Mouse (Mus musculus) forebrain, postnatal 0 days (tissue): Measurements from ENCODE around the gene Ski. TPM values are rescaled to one million over a fixed set of nuclear protein-coding genes. Genes with fewer than 3 reads are reported as not detected.
A peak's percentile ranks its signal among the peaks of the same experiment; 100 is the strongest.

Experiments
- ATAC-seq: fragments of 200-750 bp; cut with Nextera tagmentation; 2 replicates; pipeline ENCODE4 v1.8.0; 2017; ENCODE audit warnings: mild to moderate bottlenecking, moderate library complexity
- DNase-seq: peaks from one replicate; pipeline ENCODE4 v3.0.0-alpha.2; 2015
- H3K27ac ChIP-seq: fragments of 300-500 bp; sonication (generic); 2 replicates; pipeline ENCODE4 v1.5.1; 2014; ENCODE audit warnings: low read depth, mild to moderate bottlenecking, antibody characterized with exemption, low read length, moderate library complexity, mixed read lengths
- H3K27me3 ChIP-seq: fragments of 300-500 bp; sonication (generic); 2 replicates; pipeline ENCODE4 v1.6.1; 2014; ENCODE audit warnings: mild to moderate bottlenecking, low read length, mixed read lengths; ENCODE audit not compliant: insufficient read depth
- H3K36me3 ChIP-seq: fragments of 300-500 bp; sonication (generic); 2 replicates; pipeline ENCODE4 v1.6.1; 2014; ENCODE audit warnings: mild to moderate bottlenecking, moderate library complexity; ENCODE audit not compliant: insufficient read depth
- H3K4me1 ChIP-seq: fragments of 300-500 bp; sonication (generic); 2 replicates; pipeline ENCODE4 v1.6.1; 2014; ENCODE audit warnings: antibody characterized with exemption; ENCODE audit not compliant: insufficient read depth
- H3K4me2 ChIP-seq: fragments of 300-500 bp; sonication (generic); 2 replicates; pipeline ENCODE4 v1.6.1; 2014; ENCODE audit warnings: low read depth, mild to moderate bottlenecking, moderate library complexity
- H3K4me3 ChIP-seq: fragments of 300-500 bp; sonication (generic); 2 replicates; pipeline ENCODE4 v1.5.1; 2014; ENCODE audit warnings: low read depth, low read length, mixed read lengths
- H3K9ac ChIP-seq: fragments of 300-500 bp; sonication (generic); 2 replicates; pipeline ENCODE4 v1.6.1; 2014; ENCODE audit warnings: mild to moderate bottlenecking
- H3K9me3 ChIP-seq: fragments of 300-500 bp; sonication (generic); 2 replicates; pipeline ENCODE4 v1.6.1; 2016; ENCODE audit warnings: low read length
- CTCF ChIP-seq: sonication (generic); IDR thresholded peaks from 2 replicates; pipeline ENCODE4 v1.5.1; 2016; ENCODE audit warnings: antibody characterized with exemption, control low read depth, low read depth
- WGBS: fragments of 180-500 bp; shearing (Covaris S2); extraction: QIAGEN DNeasy Blood & Tissue Kit; methylation state at CpG from one replicate; pipeline ENCODE4 v1.1.7; 2014; 5-methylcytosine and 5-hydroxymethylcytosine counted together
- polyA plus RNA-seq: library from polyadenylated mRNA; unstranded; fragments of >200 nt; fragmentation: Nextera tagmentation; extraction: Ambion mirVana; gene quantifications from 2 replicates; pipeline ENCODE4 v1.2.1, GENCODE M21; 2015
- total RNA-seq: library from RNA; depleted of rRNA; stranded (reverse); fragments of >200 nt; gene quantifications from 2 replicates; pipeline ENCODE4 v1.2.3, GENCODE M21; 2014

Ski gene
- total and polyA plus RNA-seq, 2 experiments from 2014 or later = 12.2 to 68.7 TPM

DNA sequence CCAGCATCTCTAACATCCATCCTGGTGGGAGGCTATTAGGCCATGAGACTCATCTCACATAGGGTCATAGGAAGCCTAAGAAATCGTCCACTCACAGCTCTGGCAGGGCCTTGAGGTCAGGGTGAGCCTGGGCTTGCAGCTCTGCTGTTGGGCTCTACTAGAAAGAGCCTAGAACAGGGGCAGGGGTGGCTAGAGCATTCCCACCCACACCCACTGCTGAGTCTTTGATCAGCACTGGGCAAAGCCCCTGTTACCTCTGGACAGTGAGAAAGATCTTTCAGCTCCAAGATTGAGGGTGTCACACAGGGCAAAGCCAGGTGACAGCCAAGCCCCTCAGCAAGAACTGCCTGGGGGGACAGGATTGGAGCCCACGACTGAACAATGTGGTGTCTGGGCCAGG is 79.0 kb downstream of the Ski start:
- no peaks in the 10 kb centered on the region for H3K9me3 ChIP-seq
- DNase-seq (no peak), ATAC-seq (no peak)
- H3K4me1 ChIP-seq = peaks cover 18% of the 10 kb centered on the region
- no peak overlapping the region for H3K4me3 ChIP-seq
- H3K4me2 ChIP-seq = no peak overlapping the region
- 34% methylated on average over 2 of the region's 2 CpGs for WGBS
- TF ChIP-seq CTCF = no peak
- no peaks in the 10 kb centered on the region for H3K36me3 ChIP-seq
- H3K9ac ChIP-seq = 0 out of 2 replicates have a peak overlapping the region, but pooled peaks have one; percentile 15
- H3K27me3 ChIP-seq = no peaks in the 10 kb centered on the region
- peak overlapping the region; percentile 70 for H3K27ac ChIP-seq

DNA sequence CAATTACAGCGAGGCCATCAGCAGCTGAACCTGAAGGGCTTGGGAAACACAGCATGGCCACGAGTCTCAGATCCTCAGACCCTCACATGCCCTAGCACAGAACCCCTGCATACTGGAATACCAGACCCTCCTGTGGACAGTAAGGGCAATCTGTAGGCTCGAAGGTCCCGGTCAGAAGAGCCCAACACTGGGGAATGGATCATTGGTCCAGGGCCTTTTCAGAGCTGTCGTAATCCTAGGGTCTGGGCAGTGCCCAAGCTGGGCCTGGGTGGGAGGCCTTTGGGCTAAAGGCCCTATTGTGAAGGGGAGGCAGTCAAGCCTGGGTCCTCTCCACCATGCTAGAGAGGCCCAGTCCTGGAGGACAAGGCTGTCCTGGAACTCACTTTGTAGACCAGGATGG is 79.6 kb downstream of the Ski start:
- no peak for TF ChIP-seq CTCF
- no peak for ATAC-seq
- Histone ChIP-seq H3K27me3 (no peaks in the 10 kb centered on the region), H3K4me1 (peaks cover 18% of the 10 kb centered on the region), H3K36me3 (no peaks in the 10 kb centered on the region), H3K27ac (no peak overlapping the region), H3K9me3 (no peaks in the 10 kb centered on the region), H3K4me3 (no peak overlapping the region), H3K4me2 (no peak overlapping the region), H3K9ac (no peak overlapping the region)
- DNase-seq = no peak
- WGBS = 93% methylated on average over 5 of the region's 5 CpGs

- H3K27me3 ChIP-seq = no peaks in the 10 kb centered on the region
- no peak for TF ChIP-seq CTCF
- H3K36me3 ChIP-seq = no peaks in the 10 kb centered on the region
- DNase-seq (no peak), ATAC-seq (no peak)
- H3K9me3 ChIP-seq = no peaks in the 10 kb centered on the region
- no peak overlapping the region for H3K4me2 ChIP-seq
- no peak overlapping the region for H3K9ac ChIP-seq
- peaks cover 18% of the 10 kb centered on the region for H3K4me1 ChIP-seq
- no peak overlapping the region for H3K27ac ChIP-seq
- no peak overlapping the region for H3K4me3 ChIP-seq
- WGBS = 65% methylated on average over 12 of the region's 12 CpGs
Measured at GRCm38 (mm10) chr4:155140795-155141265, 81.6 kb downstream of the Ski start.

DNA sequence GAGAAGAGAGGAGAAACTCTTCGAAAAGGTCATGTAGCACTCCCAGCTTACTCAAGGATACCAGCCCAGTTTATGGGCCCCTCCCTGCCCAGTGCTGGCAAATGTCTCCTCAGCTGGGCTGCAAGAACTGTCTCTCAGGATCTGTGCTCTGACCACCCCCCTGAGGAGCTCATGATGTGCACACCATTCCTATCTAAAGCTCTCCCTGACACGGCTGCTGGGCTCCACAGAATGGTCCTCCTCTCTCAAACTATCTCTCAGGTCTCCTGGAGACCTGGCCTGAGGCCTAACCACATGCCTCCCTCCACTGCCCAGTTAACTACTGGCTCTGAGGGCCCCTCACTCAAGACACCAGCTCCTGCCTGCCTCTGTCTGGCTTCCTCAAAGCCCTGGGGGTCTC is 82.2 kb downstream of the Ski start:
- no peak overlapping the region for H3K4me3 ChIP-seq
- H3K4me1 ChIP-seq = peaks cover 18% of the 10 kb centered on the region; the same call in 1 of the 2 replicates
- no peak overlapping the region for H3K27ac ChIP-seq
- H3K4me2 ChIP-seq = no peak overlapping the region
- TF ChIP-seq CTCF = no peak
- ATAC-seq (no peak), DNase-seq (no peak)
- no peak overlapping the region for H3K9ac ChIP-seq
- WGBS = 81% methylated on average over 2 of the region's 2 CpGs
- H3K9me3 ChIP-seq = no peaks in the 10 kb centered on the region
- no peaks in the 10 kb centered on the region for H3K36me3 ChIP-seq
- no peaks in the 10 kb centered on the region for H3K27me3 ChIP-seq

GRCm38 (mm10) chr4:155139281-155140045 is 82.9 kb downstream of the Ski start:
- ATAC-seq (no peak), DNase-seq (no peak)
- Histone ChIP-seq H3K27me3 (no peaks in the 10 kb centered on the region), H3K4me3 (no peak overlapping the region), H3K9me3 (no peaks in the 10 kb centered on the region), H3K36me3 (no peaks in the 10 kb centered on the region), H3K4me2 (no peak overlapping the region), H3K9ac (no peak overlapping the region), H3K27ac (no peak overlapping the region), H3K4me1 (peaks cover 11% of the 10 kb centered on the region; the same call in 1 of the 2 replicates)
- no peak for TF ChIP-seq CTCF
- 88% methylated on average over 12 of the region's 12 CpGs for WGBS

- TF ChIP-seq CTCF = no peak
- Histone ChIP-seq H3K36me3 (no peaks in the 10 kb centered on the region), H3K9me3 (no peaks in the 10 kb centered on the region), H3K4me3 (no peak overlapping the region), H3K27ac (no peak overlapping the region), H3K9ac (no peak overlapping the region), H3K4me2 (no peak overlapping the region), H3K4me1 (peaks cover 6% of the 10 kb centered on the region), H3K27me3 (no peaks in the 10 kb centered on the region)
- 79% methylated on average over 8 of the region's 8 CpGs for WGBS
- no peak for DNase-seq
- no peak for ATAC-seq
Measured at GRCm38 (mm10) chr4:155138451-155138850, 83.9 kb downstream of the Ski start.

- Histone ChIP-seq H3K4me3 (no peak overlapping the region), H3K4me2 (no peak overlapping the region), H3K9me3 (no peaks in the 10 kb centered on the region), H3K27ac (no peak overlapping the region), H3K27me3 (no peaks in the 10 kb centered on the region), H3K4me1 (peaks cover 4% of the 10 kb centered on the region), H3K36me3 (no peaks in the 10 kb centered on the region), H3K9ac (no peak overlapping the region)
- DNase-seq (no peak), ATAC-seq (no peak)
- WGBS = 75% methylated on average over 7 of the region's 7 CpGs
- TF ChIP-seq CTCF = no peak
Measured at GRCm38 (mm10) chr4:155137891-155138290, 84.5 kb downstream of the Ski start.
